Mouse (Mus musculus): ENCODE data around the gene Sema3c. TPM values are rescaled to one million over a fixed set of nuclear protein-coding genes. Genes with fewer than 3 reads are reported as not detected.

Sema3c gene
- total RNA-seq, 1 experiment from 2014 or later, result not detected

- no peak for ATAC-seq (ENCODE audit: extremely low read depth, insufficient number of reproducible peaks, low FRiP score, poor library complexity, severe bottlenecking)
Measured at GRCm38 (mm10) chr5:17629599-17629998, 55.5 kb downstream of the Sema3c start.

GRCm38 (mm10) chr5:17639519-17639918 is 65.4 kb downstream of the Sema3c start:
- no peak for ATAC-seq (ENCODE audit: extremely low read depth, insufficient number of reproducible peaks, low FRiP score, poor library complexity, severe bottlenecking)

DNA sequence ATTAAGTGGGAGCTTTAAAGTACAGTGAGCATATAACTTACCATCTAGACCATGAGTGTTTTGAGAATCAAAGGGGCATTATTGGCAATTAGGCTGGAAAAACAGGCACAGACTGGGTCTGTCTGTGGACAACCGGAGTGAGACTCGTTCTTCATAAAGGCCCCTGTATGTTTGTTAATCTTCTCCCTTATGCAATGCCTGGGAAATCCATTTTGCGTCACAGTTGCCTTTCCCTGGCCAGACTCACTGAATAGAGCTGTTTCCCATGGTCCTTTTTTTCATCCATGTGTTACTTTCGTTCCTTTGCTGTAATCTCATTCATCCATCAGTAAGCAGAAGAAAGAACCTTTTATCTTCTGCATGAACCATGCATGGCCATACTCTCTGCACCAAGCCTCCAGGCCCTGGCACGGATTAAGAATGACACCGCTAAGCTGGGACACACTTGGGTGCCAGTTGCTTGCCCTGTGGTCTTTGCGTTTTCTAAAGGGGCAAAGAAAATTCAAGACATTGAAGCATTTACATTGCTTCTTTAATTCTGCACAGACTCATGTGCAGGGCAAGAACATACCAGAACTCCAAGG is 73.7 kb downstream of the Sema3c start:
- no peak for ATAC-seq (ENCODE audit: extremely low read depth, insufficient number of reproducible peaks, low FRiP score, poor library complexity, severe bottlenecking)

GRCm38 (mm10) chr5:17648865-17649542 is 74.9 kb downstream of the Sema3c start:
- ATAC-seq (ENCODE audit: extremely low read depth, insufficient number of reproducible peaks, low FRiP score, poor library complexity, severe bottlenecking), result no peak

- ATAC-seq (ENCODE audit: extremely low read depth, insufficient number of reproducible peaks, low FRiP score, poor library complexity, severe bottlenecking), result no peak
Measured at GRCm38 (mm10) chr5:17661223-17661622, 87.1 kb downstream of the Sema3c start.

GRCm38 (mm10) chr5:17671356-17671755 is 97.3 kb downstream of the Sema3c start:
- ATAC-seq (ENCODE audit: extremely low read depth, insufficient number of reproducible peaks, low FRiP score, poor library complexity, severe bottlenecking), result no peak

- ATAC-seq (ENCODE audit: extremely low read depth, insufficient number of reproducible peaks, low FRiP score, poor library complexity, severe bottlenecking), result no peak
Measured at GRCm38 (mm10) chr5:17680862-17681261, 106.8 kb downstream of the Sema3c start.

DNA sequence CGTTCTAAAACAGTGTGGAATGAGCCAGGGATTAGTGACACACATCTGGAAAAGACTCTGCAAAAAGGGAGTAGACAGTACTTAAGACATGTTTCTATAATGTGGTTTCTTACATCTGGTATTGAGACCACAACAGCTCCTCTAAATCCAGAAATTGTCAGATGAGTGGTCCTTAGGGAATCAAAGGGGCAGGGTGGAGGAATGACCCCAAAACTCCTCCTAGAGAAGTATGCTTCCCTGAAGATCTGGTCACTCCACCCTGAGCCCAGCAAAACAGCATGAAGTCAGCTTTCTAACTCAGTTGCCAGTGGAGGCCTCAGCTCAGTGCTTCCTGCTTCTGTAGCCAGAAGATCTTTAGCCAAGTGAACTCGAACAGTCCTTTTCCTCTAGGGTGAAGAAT is 115.0 kb downstream of the Sema3c start:
- no peak for ATAC-seq (ENCODE audit: extremely low read depth, insufficient number of reproducible peaks, low FRiP score, poor library complexity, severe bottlenecking)

DNA sequence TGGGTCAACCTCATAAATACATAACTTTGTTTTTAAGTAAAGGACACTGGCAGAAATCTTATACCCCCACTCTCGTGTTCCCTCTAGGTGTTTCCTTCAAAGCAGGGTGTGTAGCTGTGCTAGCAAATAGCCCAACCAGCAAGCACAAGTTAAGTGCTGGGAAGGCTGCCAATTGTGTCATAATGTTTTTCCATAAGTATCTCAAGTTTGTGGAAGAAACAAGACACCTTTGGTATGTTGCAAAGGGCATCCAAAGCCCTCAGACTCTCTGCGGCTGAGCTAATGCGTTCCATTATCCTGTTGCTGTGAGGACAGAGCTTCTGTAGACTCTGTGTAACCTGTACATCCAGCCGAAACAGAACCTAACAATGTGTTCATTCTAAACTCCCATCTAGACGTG is 115.5 kb downstream of the Sema3c start:
- ATAC-seq (ENCODE audit: extremely low read depth, insufficient number of reproducible peaks, low FRiP score, poor library complexity, severe bottlenecking), result no peak

GRCm38 (mm10) chr5:17695366-17695765 is 121.3 kb downstream of the Sema3c start:
- no peak for ATAC-seq (ENCODE audit: extremely low read depth, insufficient number of reproducible peaks, low FRiP score, poor library complexity, severe bottlenecking)

- no peak for ATAC-seq (ENCODE audit: extremely low read depth, insufficient number of reproducible peaks, low FRiP score, poor library complexity, severe bottlenecking)
Measured at GRCm38 (mm10) chr5:17698905-17699304, 124.8 kb downstream of the Sema3c start.

GRCm38 (mm10) chr5:17704160-17704559 is 130.1 kb downstream of the Sema3c start:
- ATAC-seq (ENCODE audit: extremely low read depth, insufficient number of reproducible peaks, low FRiP score, poor library complexity, severe bottlenecking), result no peak

- ATAC-seq (ENCODE audit: extremely low read depth, insufficient number of reproducible peaks, low FRiP score, poor library complexity, severe bottlenecking), result no peak
Measured at GRCm38 (mm10) chr5:17707086-17707485, 133.0 kb downstream of the Sema3c start.

- ATAC-seq (ENCODE audit: extremely low read depth, insufficient number of reproducible peaks, low FRiP score, poor library complexity, severe bottlenecking), result no peak
Measured at GRCm38 (mm10) chr5:17712374-17712773, 138.3 kb downstream of the Sema3c start.

- no peak for ATAC-seq (ENCODE audit: extremely low read depth, insufficient number of reproducible peaks, low FRiP score, poor library complexity, severe bottlenecking)
Measured at GRCm38 (mm10) chr5:17715206-17715605, 141.1 kb downstream of the Sema3c start.

- no peak for ATAC-seq (ENCODE audit: extremely low read depth, insufficient number of reproducible peaks, low FRiP score, poor library complexity, severe bottlenecking)
Measured at GRCm38 (mm10) chr5:17720011-17720410, 145.9 kb downstream of the Sema3c start.

DNA sequence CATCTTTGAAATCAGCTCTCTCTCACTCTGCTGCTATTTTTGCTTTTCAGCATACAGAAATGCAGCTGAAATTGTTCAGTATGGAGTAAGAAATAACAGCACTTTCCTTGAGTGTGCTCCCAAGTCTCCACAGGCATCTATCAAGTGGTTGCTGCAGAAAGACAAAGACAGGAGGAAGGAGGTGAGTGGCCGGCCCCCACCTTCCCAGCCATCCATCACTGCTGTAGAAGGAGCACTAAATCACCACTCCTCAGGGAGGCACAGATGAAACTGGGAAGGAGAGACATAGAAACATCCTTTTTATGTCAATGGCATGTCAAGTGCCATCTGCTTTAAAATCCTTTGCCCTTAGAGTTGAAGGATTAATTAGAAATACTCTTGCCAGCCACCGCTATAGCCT is 149.9 kb downstream of the Sema3c start:
- no peak for ATAC-seq (ENCODE audit: extremely low read depth, insufficient number of reproducible peaks, low FRiP score, poor library complexity, severe bottlenecking)

DNA sequence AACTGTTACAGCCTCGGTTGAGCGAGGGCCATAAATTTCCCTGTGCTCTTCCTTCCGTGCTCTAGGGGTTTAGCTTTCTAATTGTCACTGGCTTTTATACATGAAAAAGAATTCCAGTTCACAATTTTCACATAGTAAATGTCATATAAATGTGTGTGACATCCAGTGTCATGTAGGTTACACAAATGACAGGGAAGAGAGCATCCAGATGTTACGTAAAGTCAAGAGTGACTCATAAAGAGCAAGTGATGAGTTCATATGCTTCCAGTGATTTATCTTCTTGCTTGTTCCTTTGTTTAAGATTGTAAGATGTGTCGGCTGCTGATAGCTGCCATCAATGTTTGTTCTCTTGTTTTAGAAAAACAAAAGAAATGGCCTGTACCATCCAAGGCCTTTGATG is 154.0 kb downstream of the Sema3c start:
- ATAC-seq (ENCODE audit: extremely low read depth, insufficient number of reproducible peaks, low FRiP score, poor library complexity, severe bottlenecking), result no peak

DNA sequence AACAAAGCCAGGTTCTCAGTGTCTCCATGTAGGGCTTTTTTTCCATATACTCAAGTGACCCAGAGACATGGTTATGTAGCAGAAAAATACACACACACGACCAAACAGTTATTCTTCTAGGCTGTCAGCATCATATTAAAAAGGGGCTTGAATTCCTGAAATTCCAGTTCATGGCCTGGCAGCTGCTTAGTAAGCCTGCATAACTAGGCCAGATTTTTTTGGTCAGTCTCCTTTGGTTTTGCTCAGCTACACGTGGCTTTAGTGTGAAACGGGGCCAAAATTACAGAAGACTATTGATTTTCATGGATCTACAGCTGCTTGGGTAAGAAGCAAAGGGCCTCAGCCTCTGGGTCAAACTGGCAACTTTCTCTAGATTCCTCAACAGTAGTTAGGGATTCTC is 165.7 kb downstream of the Sema3c start:
- ATAC-seq (ENCODE audit: extremely low read depth, insufficient number of reproducible peaks, low FRiP score, poor library complexity, severe bottlenecking), result no peak

DNA sequence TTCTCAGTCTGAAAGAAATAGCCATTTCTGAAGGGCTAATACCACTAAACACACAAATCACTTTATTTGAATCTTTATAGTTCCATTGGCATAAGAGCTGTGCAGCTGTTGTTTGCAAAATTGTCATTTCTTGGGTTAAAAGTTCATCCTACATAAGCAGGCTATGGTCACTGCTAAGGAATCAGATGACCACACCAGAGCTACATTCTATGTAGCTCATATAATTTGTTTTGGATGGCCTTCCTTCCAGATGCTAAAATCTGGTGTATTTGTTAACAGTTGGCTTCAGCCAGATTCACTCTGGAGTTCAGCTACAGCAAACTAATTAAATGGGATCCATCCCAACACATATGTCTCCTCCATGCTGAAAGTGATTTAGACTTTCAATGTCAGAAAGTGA is 172.4 kb downstream of the Sema3c start:
- ATAC-seq (ENCODE audit: extremely low read depth, insufficient number of reproducible peaks, low FRiP score, poor library complexity, severe bottlenecking), result no peak

- no peak for ATAC-seq (ENCODE audit: extremely low read depth, insufficient number of reproducible peaks, low FRiP score, poor library complexity, severe bottlenecking)
Measured at GRCm38 (mm10) chr5:17747143-17747542, 173.1 kb downstream of the Sema3c start.

Measured in neutrophil, adult 5-6 weeks (primary cell).